Mouse (Mus musculus): ENCODE measurements at regions not wholly inside any gene's neighbourhood (a gene's known extent, or its start where the extent isn't known, plus 50 kb on each side); places are given as distances from the start of the nearest gene placed in this dataset.

GRCm38 (mm10) chr11:112609277-112609676, 172.7 kb upstream of the Sox9 start:
- DNase-seq = no peak

DNA sequence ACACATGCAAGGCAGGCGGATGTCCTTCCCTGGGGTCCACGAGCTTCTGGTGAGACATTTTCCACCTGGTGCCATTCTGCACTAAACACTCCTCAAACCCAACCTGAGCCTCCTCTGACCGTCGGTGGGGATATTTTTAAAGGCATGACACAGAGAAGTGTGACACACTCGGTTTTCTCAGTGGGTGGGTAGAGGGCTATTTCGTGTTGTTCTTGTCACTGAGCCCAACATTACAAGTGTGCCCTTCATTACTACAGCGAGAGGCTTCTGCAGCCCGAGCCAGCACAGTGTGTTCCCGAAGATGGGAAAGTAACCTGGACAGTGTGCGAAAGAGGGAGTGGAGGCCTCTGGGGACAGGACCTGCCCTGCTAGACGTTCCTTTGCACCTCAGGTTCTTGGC, 171.0 kb upstream of the Sox9 start:
- DNase-seq = no peak

DNA sequence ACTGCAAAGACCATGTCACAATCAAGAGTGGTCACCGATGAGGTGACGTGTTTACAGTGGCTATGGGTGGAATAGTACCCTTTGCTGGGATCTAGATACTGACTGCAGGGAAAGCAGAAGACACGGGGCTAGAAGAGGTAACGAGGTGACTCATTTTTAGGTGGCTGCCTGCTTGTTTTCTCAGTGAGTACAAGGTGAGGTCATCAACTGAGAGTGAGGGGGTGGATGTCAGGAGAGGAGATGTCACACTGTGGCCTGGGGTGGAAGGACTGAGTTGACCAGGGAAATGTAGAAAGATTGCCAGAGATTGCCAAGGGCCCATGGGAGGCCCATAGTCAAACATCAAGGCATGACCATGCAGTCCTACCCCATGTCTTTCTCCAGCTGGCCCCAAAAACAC, 166.4 kb upstream of the Sox9 start:
- DNase-seq = no peak

DNA sequence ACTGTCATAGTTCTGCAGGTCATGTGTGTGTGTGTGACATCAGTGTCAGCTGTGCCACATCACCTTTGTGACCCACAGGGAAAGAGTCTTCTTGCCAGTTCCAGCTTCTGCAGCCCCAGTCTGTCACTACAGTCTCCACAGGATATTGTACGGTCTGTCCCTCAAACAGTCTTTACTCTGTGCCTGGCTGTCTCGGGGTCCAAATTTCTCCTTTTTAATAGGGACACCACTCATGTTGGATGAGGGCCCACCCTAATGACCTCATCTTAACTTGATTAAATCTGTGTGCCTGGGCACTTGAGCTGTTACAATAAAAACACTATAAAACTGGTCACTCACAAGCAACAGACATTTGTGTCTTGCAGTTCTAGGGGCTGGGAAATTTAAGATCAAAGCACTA, 165.1 kb upstream of the Sox9 start:
- DNase-seq = no peak

GRCm38 (mm10) chr11:112620916-112621315, 161.1 kb upstream of the Sox9 start:
- DNase-seq = peak; percentile 13

- no peak for DNase-seq
Measured at GRCm38 (mm10) chr11:112621385-112622120, 160.5 kb upstream of the Sox9 start.

DNA sequence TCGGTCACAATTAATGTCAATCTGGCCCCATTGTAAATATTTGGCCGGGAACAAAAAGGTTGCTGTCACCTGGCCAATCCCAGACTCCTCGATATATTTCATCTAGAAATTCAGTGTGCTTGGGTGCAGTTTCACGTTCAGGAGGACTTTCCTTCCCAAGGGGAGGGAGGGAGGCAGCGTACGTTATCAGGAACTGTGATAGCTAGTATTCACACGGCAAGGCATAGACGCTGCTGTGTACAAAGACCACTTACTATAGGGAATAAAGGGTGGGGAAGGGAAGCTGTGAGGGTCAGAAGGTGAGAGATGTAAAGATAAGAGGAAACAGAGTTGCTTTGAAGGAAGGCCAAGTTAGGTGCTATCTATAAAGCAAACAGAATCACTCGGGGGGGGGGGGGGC, 132.7 kb upstream of the Sox9 start:
- no peak for DNase-seq

GRCm38 (mm10) chr11:112657410-112658159, 124.4 kb upstream of the Sox9 start:
- DNase-seq = no peak

- DNase-seq = no peak
Measured at GRCm38 (mm10) chr11:112659911-112660310, 122.1 kb upstream of the Sox9 start.

GRCm38 (mm10) chr11:112661426-112661825, 120.6 kb upstream of the Sox9 start:
- no peak for DNase-seq

DNA sequence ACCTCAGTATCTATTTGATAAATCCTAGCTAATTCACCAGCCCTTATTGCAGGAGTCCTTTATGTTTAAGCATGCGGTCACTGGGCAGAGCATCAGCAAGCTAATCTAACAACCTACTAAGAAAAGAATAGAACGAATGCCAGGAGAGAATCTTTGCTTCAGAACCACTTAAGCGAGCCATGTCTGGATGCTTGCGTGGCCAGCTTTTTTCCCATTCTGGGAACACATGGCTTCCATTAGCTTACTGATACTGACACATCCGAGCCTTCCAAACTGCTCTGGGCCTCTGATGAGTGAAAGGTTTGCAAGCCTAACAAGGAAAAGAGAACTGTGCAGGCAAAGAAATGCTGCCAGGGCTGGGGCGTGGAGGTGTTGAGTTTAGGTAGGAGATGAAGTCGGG, 114.7 kb upstream of the Sox9 start:
- DNase-seq = no peak

GRCm38 (mm10) chr11:112672086-112672485, 109.9 kb upstream of the Sox9 start:
- no peak for DNase-seq

DNA sequence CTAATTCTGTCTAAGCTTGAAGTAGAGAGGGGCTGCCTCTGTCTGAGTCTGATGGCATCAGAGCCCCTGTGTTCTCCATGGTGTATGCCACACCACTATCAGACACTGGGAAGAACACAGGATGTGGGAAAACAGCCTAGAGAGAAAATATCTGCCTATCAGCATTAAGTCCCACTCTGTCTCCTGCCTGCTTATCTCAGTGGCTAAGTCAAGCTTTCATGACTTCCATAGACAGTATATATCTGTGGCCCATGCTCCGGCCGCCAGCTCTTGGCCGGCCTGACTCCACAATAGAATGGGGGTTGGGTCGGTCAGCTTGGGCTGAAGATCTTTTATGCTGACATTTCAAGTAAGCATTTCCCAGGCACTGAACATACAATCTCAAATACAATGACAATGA, 92.0 kb upstream of the Sox9 start:
- no peak for DNase-seq

GRCm38 (mm10) chr11:112706091-112706490, 75.9 kb upstream of the Sox9 start:
- no peak for DNase-seq

DNA sequence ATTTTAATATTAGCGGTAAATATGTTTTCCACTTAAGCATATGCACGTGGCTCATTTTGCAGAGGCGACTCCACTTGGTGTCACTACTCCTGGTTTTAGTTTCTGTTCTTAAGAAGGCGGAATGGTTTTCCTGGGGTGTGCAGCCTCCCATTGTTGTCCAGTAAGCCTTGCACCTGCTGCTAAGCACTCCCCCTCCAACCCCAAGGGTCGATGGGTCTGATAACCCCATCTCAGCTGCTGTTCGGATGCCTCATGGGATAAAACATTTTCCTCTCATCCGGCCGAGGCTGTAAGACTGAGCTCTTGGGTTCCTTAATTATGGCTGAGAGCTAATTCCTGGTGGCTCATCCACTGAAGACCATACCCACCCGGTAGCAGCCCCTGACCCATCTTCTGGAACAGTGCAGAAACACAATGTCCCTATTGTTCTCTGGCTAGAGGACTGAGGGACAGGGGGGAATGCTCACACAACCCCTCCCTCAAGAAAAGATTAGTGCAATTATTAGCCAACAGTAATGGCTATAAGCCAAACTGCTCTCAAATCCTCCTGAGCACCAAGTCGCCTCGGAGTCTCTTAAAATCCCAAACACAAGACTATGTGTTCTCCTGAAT, 73.8 kb upstream of the Sox9 start:
- DNase-seq = no peak

GRCm38 (mm10) chr11:112711656-112712055, 70.4 kb upstream of the Sox9 start:
- no peak for DNase-seq

DNA sequence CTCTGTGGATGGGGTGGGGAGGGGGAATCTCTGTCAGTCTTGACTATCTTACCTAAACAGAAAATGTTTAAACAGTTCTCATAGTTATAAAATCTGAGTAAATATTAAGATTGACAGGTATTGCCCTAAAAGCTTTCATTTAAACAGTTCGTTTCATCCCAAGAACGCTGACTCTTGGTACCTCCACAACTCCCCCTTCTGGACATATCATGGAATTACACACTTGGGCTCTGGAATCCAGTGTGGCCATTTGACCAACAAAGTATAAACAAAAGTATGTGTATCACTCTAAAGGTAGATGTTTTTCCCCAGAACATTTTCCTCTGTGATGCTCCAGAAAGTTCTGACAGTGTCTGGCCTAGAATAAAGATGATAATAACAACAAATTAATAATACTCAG, 63.5 kb upstream of the Sox9 start:
- DNase-seq = no peak

DNA sequence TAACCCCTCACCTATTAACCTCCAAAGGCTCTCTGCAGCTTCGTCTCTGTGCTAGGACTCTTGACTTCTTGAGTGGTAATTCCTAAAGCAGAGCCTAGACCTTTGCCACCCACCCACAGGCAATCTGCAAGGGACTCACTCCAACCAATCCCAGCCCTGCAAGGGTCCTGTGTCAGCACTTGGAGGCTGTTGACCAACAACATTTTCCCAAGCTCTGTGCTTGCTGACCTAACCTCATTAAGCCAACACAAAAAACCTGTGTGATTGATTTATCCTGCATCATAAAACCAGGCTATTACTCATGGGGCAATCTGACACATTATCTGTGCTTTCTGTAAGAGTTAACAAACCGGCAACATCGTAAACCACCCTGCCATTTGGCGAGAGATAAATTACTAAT, 61.4 kb upstream of the Sox9 start:
- DNase-seq = no peak

- no peak for DNase-seq
Measured at GRCm38 (mm10) chr11:112722936-112723335, 59.1 kb upstream of the Sox9 start.

DNA sequence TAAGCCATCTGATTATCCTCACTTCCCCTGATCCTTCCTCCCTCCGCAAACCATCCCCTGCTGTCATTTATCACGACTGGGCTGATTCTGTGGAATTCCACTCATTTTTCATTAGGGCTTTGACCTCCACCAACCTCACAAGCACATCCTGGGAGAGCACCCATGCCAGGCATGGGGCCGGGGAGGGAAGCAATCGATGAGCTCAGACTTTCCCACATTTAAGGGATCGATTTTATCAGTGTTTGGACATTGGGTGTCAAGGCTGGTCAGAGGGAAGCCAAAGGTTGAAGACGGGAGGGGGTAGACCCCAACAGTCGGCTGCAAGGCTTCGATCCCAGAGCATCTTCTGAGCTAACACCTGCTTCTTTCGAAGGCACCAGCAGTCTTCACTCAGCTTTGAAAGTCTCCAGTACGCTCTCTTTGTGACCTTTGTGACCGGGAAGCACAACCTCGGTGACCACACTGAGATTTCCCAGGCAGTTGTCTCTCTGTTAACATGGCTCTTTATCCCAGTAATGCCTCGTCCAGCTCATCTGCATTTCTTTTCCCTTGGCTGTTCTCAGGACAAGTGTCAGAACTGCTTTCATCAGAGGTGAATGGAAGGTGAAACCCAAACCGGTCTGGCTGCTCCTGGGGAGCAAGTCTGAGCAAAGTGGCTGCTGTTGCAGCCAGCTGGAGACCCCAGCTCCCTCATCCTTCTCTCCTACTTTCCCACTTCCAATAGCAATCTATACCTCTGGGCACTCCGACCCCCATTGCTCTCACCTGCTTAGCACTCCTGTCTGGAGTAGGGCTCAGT, 53.7 kb upstream of the Sox9 start:
- no peak for DNase-seq
